Mouse (Mus musculus) cortical plate, adult 2 months (tissue): ENCODE results near the gene Sart3.

Experiments
- CTCF ChIP-seq: fragments of 200-500 bp; IDR thresholded peaks from 2 replicates; pipeline ENCODE4 v1.5.1; 2011; ENCODE audit warnings: mild to moderate bottlenecking, control low read depth, low read length; ENCODE audit not compliant: insufficient read depth; ENCODE audit errors: extremely low read depth
- POLR2A ChIP-seq: fragments of 200-500 bp; IDR thresholded peaks from 2 replicates; pipeline ENCODE4 v1.6.1; 2011; ENCODE audit warnings: mild to moderate bottlenecking, low read length, control low read depth; ENCODE audit not compliant: insufficient read depth; ENCODE audit errors: extremely low read depth

- no peak for TF ChIP-seq CTCF
- TF ChIP-seq POLR2A = no peak
These were observed 53.1 kb downstream of the Sart3 start for GRCm38 (mm10) chr5:113719221-113719661.
